Mouse (Mus musculus) ES-CJ7 (cell line): Measurements from ENCODE around the gene Jagn1.

Source experiments
- DNase-seq: peaks from one replicate; pipeline ENCODE4 v3.0.0; 2011; ENCODE audit warnings: low read depth, low spot score

Gene Jagn1

GRCm38 (mm10) chr6:113442442-113443090 is at the start of gene Jagn1:
Gene Jagn1, plus strand, starts transcription at chr6:113442569.
- DNase-seq, result peak; percentile 97

- DNase-seq, result no peak
Measured at GRCm38 (mm10) chr6:113393951-113394350, 48.4 kb upstream of the Jagn1 start.

- DNase-seq, result no peak
Measured at GRCm38 (mm10) chr6:113394811-113395210, 47.6 kb upstream of the Jagn1 start.

- peak; percentile 76 for DNase-seq
Measured at GRCm38 (mm10) chr6:113395501-113395900, 46.9 kb upstream of the Jagn1 start.

GRCm38 (mm10) chr6:113396270-113397030 is 45.9 kb upstream of the Jagn1 start:
- peak; percentile 96 for DNase-seq

- DNase-seq, result no peak
Measured at GRCm38 (mm10) chr6:113402094-113402493, 40.3 kb upstream of the Jagn1 start.

- DNase-seq, result no peak
Measured at GRCm38 (mm10) chr6:113404649-113405448, 37.5 kb upstream of the Jagn1 start.

- DNase-seq, result no peak
Measured at GRCm38 (mm10) chr6:113405483-113405882, 36.9 kb upstream of the Jagn1 start.

- DNase-seq, result peak; percentile 80
Measured at GRCm38 (mm10) chr6:113406683-113407082, 35.7 kb upstream of the Jagn1 start.

- no peak for DNase-seq
Measured at GRCm38 (mm10) chr6:113410001-113410400, 32.4 kb upstream of the Jagn1 start.

GRCm38 (mm10) chr6:113416416-113416815 is 26.0 kb upstream of the Jagn1 start:
- DNase-seq, result no peak

GRCm38 (mm10) chr6:113418441-113419198 is 23.7 kb upstream of the Jagn1 start:
- DNase-seq, result no peak

- DNase-seq, result peak; percentile 100
Measured at GRCm38 (mm10) chr6:113419199-113419587, 23.2 kb upstream of the Jagn1 start, which contains the start of gene Rpusd3. Gene Rpusd3, minus strand, starts transcription at chr6:113419340.

- DNase-seq, result no peak
Measured at GRCm38 (mm10) chr6:113423000-113423399, 19.4 kb upstream of the Jagn1 start.

- DNase-seq, result no peak
Measured at GRCm38 (mm10) chr6:113424187-113424586, 18.2 kb upstream of the Jagn1 start.

GRCm38 (mm10) chr6:113426696-113427095 is 15.7 kb upstream of the Jagn1 start:
- DNase-seq, result no peak

- peak; percentile 93 for DNase-seq
Measured at GRCm38 (mm10) chr6:113427397-113427796, 15.0 kb upstream of the Jagn1 start.

GRCm38 (mm10) chr6:113428006-113428405 is 14.4 kb upstream of the Jagn1 start:
- DNase-seq, result no peak

- DNase-seq, result no peak
Measured at GRCm38 (mm10) chr6:113429965-113430364, 12.4 kb upstream of the Jagn1 start.

- no peak for DNase-seq
Measured at GRCm38 (mm10) chr6:113430846-113431245, 11.5 kb upstream of the Jagn1 start.

GRCm38 (mm10) chr6:113431801-113432200 is 10.6 kb upstream of the Jagn1 start:
- DNase-seq, result no peak
